Mouse (Mus musculus): ENCODE data around the gene Il17re.

- TF ChIP-seq CTCF (IDR thresholded peaks at IDR 0.05) = peak; percentile 29
- TF ChIP-seq EP300 (IDR thresholded peaks at IDR 0.05) = no peak
Measured at GRCm38 (mm10) chr6:113483729-113484128, 25.4 kb downstream of the Il17re start.
